Mouse (Mus musculus): ENCODE results near the gene Cdkl4. TPM values are rescaled to one million over a fixed set of nuclear protein-coding genes. Genes with fewer than 3 reads are reported as not detected.

Gene Cdkl4
- polyA plus RNA-seq, 1 experiment: 2.4 TPM

GRCm38 (mm10) chr17:80496185-80496584 lies 81.4 kb downstream of the Cdkl4 start:
- H3K4me1 ChIP-seq (ENCODE audit: control insufficient read depth, insufficient read depth, low read length): no peaks in the 10 kb centered on the region
- 75% methylated on average over 6 of the region's 6 CpGs for whole genome bisulfite sequencing
- TF ChIP-seq CTCF (IDR thresholded peaks at IDR 0.05; ENCODE audit: insufficient read depth, low read length): no peak
- no peak for DNase-seq
- no peak overlapping the region for H3K4me3 ChIP-seq (replicated peaks; ENCODE audit: extremely low read depth, low read depth, low read length)

GRCm38 (mm10) chr17:80493891-80494290 lies 83.7 kb downstream of the Cdkl4 start:
- Histone ChIP-seq H3K4me1 (ENCODE audit: control insufficient read depth, insufficient read depth, low read length) (no peaks in the 10 kb centered on the region), H3K4me3 (replicated peaks; ENCODE audit: extremely low read depth, low read depth, low read length) (no peak overlapping the region)
- no peak for TF ChIP-seq CTCF (IDR thresholded peaks at IDR 0.05; ENCODE audit: insufficient read depth, low read length)
- TF ChIP-seq POLR2A (IDR thresholded peaks at IDR 0.05; ENCODE audit: borderline replicate concordance, extremely low read depth, low read depth, low read length): no peak
- no peak for DNase-seq
- WGBS: 71% methylated on average over 1 of the region's 1 CpGs

GRCm38 (mm10) chr17:80492811-80493210 lies 84.8 kb downstream of the Cdkl4 start:
- no peaks in the 10 kb centered on the region for H3K4me1 ChIP-seq (ENCODE audit: control insufficient read depth, insufficient read depth, low read length)
- H3K4me3 ChIP-seq (replicated peaks; ENCODE audit: extremely low read depth, low read depth, low read length): no peak overlapping the region
- TF ChIP-seq CTCF (IDR thresholded peaks at IDR 0.05; ENCODE audit: insufficient read depth, low read length) (no peak), POLR2A (IDR thresholded peaks at IDR 0.05; ENCODE audit: borderline replicate concordance, extremely low read depth, low read depth, low read length) (no peak)
- no peak for DNase-seq
- WGBS: 84% methylated on average over 4 of the region's 4 CpGs

- DNase-seq: no peak
- WGBS: 94% methylated on average over 4 of the region's 4 CpGs
- no peak for TF ChIP-seq POLR2A (IDR thresholded peaks at IDR 0.05; ENCODE audit: borderline replicate concordance, extremely low read depth, low read depth, low read length)
- no peak for TF ChIP-seq CTCF (IDR thresholded peaks at IDR 0.05; ENCODE audit: insufficient read depth, low read length)
- Histone ChIP-seq H3K4me3 (replicated peaks; ENCODE audit: extremely low read depth, low read depth, low read length) (no peak overlapping the region), H3K4me1 (ENCODE audit: control insufficient read depth, insufficient read depth, low read length) (no peaks in the 10 kb centered on the region)
Measured at GRCm38 (mm10) chr17:80492274-80492673, 85.3 kb downstream of the Cdkl4 start.

GRCm38 (mm10) chr17:80490166-80490565 lies 87.4 kb downstream of the Cdkl4 start:
- 70% methylated on average over 5 of the region's 5 CpGs for WGBS
- Histone ChIP-seq H3K4me1 (ENCODE audit: control insufficient read depth, insufficient read depth, low read length) (no peaks in the 10 kb centered on the region), H3K4me3 (replicated peaks; ENCODE audit: extremely low read depth, low read depth, low read length) (no peak overlapping the region)
- TF ChIP-seq CTCF (IDR thresholded peaks at IDR 0.05; ENCODE audit: insufficient read depth, low read length) (no peak), POLR2A (IDR thresholded peaks at IDR 0.05; ENCODE audit: borderline replicate concordance, extremely low read depth, low read depth, low read length) (no peak)
- DNase-seq: no peak

GRCm38 (mm10) chr17:80488918-80489317 lies 88.7 kb downstream of the Cdkl4 start:
- WGBS: 60% methylated on average over 3 of the region's 3 CpGs
- TF ChIP-seq CTCF (IDR thresholded peaks at IDR 0.05; ENCODE audit: insufficient read depth, low read length) (no peak), POLR2A (IDR thresholded peaks at IDR 0.05; ENCODE audit: borderline replicate concordance, extremely low read depth, low read depth, low read length) (no peak)
- Histone ChIP-seq H3K4me3 (replicated peaks; ENCODE audit: extremely low read depth, low read depth, low read length) (no peak overlapping the region), H3K4me1 (ENCODE audit: control insufficient read depth, insufficient read depth, low read length) (no peaks in the 10 kb centered on the region)
- no peak for DNase-seq

GRCm38 (mm10) chr17:80485160-80485559 lies 92.5 kb downstream of the Cdkl4 start:
- TF ChIP-seq POLR2A (IDR thresholded peaks at IDR 0.05; ENCODE audit: borderline replicate concordance, extremely low read depth, low read depth, low read length) (no peak), CTCF (IDR thresholded peaks at IDR 0.05; ENCODE audit: insufficient read depth, low read length) (no peak)
- WGBS: 90% methylated on average over 5 of the region's 5 CpGs

GRCm38 (mm10) chr17:80480855-80481224 lies 96.8 kb downstream of the Cdkl4 start:
- no peak for DNase-seq
- H3K4me3 ChIP-seq (replicated peaks; ENCODE audit: extremely low read depth, low read depth, low read length): peak overlapping the region; percentile 97
- peaks cover 10% of the 10 kb centered on the region for H3K4me1 ChIP-seq (ENCODE audit: control insufficient read depth, insufficient read depth, low read length)
- TF ChIP-seq POLR2A (IDR thresholded peaks at IDR 0.05; ENCODE audit: borderline replicate concordance, extremely low read depth, low read depth, low read length): no peak
- TF ChIP-seq CTCF (IDR thresholded peaks at IDR 0.05; ENCODE audit: insufficient read depth, low read length): no peak
- 32% methylated on average over 7 of the region's 7 CpGs for WGBS

More at GRCm38 (mm10) chr17:80485160-80485559, 92.5 kb downstream of the Cdkl4 start:
- Histone ChIP-seq H3K4me3 (replicated peaks; ENCODE audit: extremely low read depth, low read depth, low read length) (no peak overlapping the region), H3K4me1 (ENCODE audit: control insufficient read depth, insufficient read depth, low read length) (peaks cover 10% of the 10 kb centered on the region)
- DNase-seq: no peak

- 1% methylated on average over 76 of the region's 90 CpGs for WGBS
- DNase-seq: peak; percentile 97
- TF ChIP-seq CTCF (IDR thresholded peaks at IDR 0.05; ENCODE audit: insufficient read depth, low read length): no peak
- peak; percentile 43; the same call in 1 of the 2 replicates for TF ChIP-seq POLR2A (IDR thresholded peaks at IDR 0.05; ENCODE audit: borderline replicate concordance, extremely low read depth, low read depth, low read length)
- H3K4me3 ChIP-seq (replicated peaks; ENCODE audit: extremely low read depth, low read depth, low read length): peak within 1 kb of the TSS; percentile 97
- peaks cover 10% of the 10 kb centered on the region for H3K4me1 ChIP-seq (ENCODE audit: control insufficient read depth, insufficient read depth, low read length)
Measured at GRCm38 (mm10) chr17:80480031-80480854, 97.4 kb downstream of the Cdkl4 start, which contains the start of gene Sos1. TSS of gene Sos1 (minus strand) at chr17:80480453.
